Mouse (Mus musculus): ENCODE results near the gene Hoxb6.
A peak's percentile ranks its signal among the peaks of the same experiment; 100 is the strongest.

The Hoxb6 gene

GRCm38 (mm10) chr11:96291681-96292564, at the start of gene Hoxb6:
Hoxb6 (plus strand) TSS chr11:96292476.
- DNase-seq (ENCODE audit: low read depth, low spot score), result no peak

- DNase-seq (ENCODE audit: low read depth, low spot score), result peak; percentile 97
Measured at GRCm38 (mm10) chr11:96250901-96251300, 41.4 kb upstream of the Hoxb6 start.

DNA sequence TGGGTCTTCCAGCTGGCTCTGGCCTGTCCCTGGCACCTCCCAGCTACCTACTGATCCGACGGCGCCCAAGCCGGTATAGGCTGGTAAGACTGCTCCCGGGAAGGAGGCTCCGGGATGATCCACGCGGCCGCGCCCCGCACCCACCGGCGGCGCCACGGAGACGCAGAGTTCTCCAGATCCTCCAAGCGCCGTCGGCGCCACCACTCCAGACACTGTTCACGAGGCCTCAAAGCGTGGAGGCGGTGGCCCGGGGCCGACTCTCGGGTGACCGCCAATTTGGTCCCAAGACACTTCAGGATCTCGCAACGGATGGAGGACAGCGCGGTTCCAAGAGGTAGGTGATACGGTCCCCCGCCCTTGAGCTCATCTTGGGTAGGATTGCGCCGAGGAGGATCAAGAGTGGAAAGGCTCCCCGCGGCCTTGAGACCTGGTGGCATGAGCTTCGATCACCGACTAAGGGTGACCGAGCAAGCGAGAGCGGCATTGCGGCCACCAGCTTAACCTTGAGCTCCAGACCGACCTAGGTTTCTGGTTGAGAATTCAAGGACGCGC, 40.7 kb upstream of the Hoxb6 start:
- peak; percentile 76 for DNase-seq (ENCODE audit: low read depth, low spot score)

GRCm38 (mm10) chr11:96252541-96253120, 39.6 kb upstream of the Hoxb6 start:
- no peak for DNase-seq (ENCODE audit: low read depth, low spot score)

DNA sequence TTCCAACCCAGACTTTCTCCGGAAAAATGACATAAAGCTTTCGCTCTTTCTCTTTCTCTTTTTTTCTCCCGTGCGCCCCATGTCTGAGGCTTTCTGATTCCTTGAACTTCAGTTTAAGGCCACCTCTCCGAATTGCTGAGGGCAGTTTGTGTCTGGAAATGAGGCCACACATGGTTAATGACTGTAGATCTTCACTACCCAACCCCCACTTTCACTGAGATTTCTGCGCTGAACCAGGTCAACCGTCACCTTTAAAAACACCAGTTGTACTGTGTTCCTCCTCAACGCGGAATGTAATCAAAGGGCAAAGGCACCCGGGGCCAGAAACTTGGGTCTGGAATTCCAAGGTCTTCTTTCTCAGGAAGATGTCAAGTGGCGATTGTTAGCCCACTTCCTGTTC, 38.1 kb upstream of the Hoxb6 start:
- DNase-seq (ENCODE audit: low read depth, low spot score), result peak; percentile 71

- no peak for DNase-seq (ENCODE audit: low read depth, low spot score)
Measured at GRCm38 (mm10) chr11:96255111-96255995, 36.9 kb upstream of the Hoxb6 start.

GRCm38 (mm10) chr11:96255996-96256445, 36.3 kb upstream of the Hoxb6 start:
- DNase-seq (ENCODE audit: low read depth, low spot score), result peak; percentile 66

DNA sequence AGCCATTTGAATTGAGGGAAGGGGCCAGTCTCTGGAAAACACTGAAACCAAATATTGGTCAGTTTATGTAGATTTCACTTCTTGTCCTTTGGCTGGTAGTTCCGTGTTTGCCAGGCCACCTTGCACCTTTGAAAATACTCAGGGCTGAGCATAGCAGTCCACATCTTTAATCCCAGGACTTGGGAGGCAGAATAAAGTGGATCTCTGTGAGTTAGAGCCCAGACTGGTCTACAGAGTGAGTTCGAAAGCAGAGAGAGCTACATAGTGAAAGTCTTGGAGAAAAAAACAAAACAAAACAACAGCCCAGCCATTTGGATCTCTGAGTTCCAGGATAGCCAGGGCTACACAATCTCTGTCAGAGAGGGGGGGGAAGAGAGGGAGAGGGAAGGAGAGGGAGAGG, 35.1 kb upstream of the Hoxb6 start:
- DNase-seq (ENCODE audit: low read depth, low spot score), result no peak

DNA sequence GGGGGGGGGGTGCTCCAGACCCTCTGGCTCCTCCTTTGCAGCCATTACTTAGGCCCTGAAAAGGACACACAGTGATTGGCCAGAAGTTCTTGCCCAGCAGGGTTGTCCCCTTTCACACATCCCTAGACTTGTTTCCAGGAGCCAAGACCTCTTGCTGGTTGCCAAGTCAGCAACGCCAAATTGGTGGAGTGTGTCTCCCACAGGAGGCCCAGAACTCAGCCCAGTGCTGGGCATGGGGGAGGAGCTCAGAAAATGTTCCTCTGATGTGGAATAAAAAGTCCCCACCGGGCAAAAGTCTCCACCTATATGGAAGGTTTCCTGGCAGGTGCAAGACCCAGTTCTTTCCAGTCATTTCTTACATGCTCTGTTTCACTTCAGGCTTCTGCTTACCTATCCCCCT, 33.2 kb upstream of the Hoxb6 start:
- no peak for DNase-seq (ENCODE audit: low read depth, low spot score)

- DNase-seq (ENCODE audit: low read depth, low spot score), result no peak
Measured at GRCm38 (mm10) chr11:96259511-96259910, 32.8 kb upstream of the Hoxb6 start.

DNA sequence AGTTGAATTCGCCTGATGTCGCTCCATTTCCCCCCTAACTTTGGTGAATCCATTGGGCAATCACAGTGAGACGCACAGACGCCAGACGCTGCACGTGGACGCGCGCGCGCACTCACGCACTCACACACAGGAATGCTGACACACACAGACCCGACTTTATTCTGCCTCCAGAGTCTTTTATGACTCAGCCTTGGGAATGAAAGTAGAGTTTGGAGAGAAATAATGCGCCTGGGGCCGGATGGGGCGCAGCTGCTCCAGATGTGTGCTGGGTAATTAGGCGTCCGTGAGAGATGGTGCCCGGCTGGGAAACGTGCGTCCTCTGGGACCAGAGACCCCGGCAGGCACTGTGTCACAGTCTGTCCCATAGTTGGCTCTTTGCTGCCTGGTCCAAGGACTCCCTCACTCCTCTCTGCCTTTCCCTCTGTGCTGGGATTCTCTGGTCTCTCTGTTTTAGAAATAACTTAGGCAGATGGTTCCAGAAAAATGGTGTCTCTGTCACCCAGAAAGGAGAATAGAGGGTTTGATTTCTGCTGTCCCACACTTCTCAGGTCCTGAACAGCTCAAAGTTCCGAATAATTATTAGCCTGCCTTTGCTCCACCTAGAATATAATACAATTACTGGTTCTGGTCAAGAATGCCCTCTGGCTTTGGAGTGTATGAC, 31.8 kb upstream of the Hoxb6 start:
- peak; percentile 69 for DNase-seq (ENCODE audit: low read depth, low spot score)

- DNase-seq (ENCODE audit: low read depth, low spot score), result peak; percentile 87
Measured at GRCm38 (mm10) chr11:96261323-96261890, 30.9 kb upstream of the Hoxb6 start.

GRCm38 (mm10) chr11:96262262-96262830, 29.9 kb upstream of the Hoxb6 start:
- no peak for DNase-seq (ENCODE audit: low read depth, low spot score)

- DNase-seq (ENCODE audit: low read depth, low spot score), result no peak
Measured at GRCm38 (mm10) chr11:96263636-96264389, 28.5 kb upstream of the Hoxb6 start.

- no peak for DNase-seq (ENCODE audit: low read depth, low spot score)
Measured at GRCm38 (mm10) chr11:96264390-96265020, 27.8 kb upstream of the Hoxb6 start.

DNA sequence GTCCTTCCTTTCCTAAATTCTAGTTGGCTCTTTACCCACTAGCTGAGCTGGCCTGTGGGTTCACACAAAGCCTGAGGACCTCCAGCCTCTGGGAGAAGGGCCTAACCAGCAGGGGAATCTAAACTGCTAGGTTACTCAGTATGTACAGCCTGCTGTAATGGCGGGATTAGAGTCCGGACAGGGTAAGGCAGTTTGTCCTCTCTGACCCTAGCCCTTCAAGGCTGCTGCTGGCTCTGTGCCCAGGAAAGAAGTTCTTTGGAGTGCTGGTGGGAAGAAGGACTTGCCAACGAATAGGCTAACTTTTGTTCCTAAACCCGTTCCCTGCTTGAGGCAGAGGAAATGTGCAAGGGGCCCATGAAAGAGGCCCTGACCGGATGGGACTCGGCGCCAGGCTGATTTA, 26.3 kb upstream of the Hoxb6 start:
- DNase-seq (ENCODE audit: low read depth, low spot score), result no peak

GRCm38 (mm10) chr11:96267021-96267920, 25.0 kb upstream of the Hoxb6 start:
- DNase-seq (ENCODE audit: low read depth, low spot score), result no peak

DNA sequence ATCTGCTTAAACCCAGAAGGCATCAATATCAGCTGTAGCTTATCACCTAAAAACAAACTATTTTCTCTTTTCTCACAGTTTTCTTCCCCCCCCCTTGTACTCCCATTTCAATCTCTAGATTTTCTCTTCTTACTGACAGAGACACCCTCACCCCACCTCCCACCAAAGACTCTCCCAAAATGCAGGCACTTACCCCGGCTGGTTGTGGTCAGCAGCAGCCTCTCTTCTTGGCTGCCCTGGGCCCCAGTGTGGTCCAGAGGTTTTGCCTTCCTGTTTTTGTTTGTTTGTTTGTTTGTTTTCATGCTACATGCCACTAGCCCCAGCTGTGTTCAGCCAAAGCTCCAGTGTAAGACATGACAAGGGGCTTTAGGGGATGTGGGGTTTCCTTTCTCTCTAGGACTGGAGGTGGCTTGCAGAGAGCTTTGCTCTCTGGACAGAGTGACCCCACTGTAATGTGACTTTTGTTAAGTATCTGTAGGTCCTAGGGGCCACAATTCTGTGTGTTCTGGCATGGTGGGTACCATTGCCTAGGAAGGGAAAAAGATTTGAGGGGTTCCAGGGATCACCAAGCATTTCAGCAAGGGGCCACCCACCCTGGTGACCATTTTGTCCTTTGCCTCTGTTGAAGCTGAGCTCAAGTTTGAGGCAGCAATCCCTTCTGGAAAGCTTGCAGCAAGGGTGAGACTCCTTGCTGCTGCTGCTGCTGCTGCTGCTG, 24.1 kb upstream of the Hoxb6 start:
- DNase-seq (ENCODE audit: low read depth, low spot score), result no peak
